Mouse (Mus musculus) MEL (cell line): ENCODE data around the gene Mcrip1. TPM values are rescaled to one million over a fixed set of nuclear protein-coding genes. Genes with fewer than 3 reads are reported as not detected.

Experiments used
- DNase-seq: peaks from one replicate; pipeline ENCODE4 v3.0.0; 2011; ENCODE audit warnings: low read depth, low spot score
- H3K27ac ChIP-seq: 2 replicates; pipeline ENCODE4 v1.5.1; 2012; ENCODE audit warnings: low read depth, mild to moderate bottlenecking, control low read depth, low read length, moderate library complexity; ENCODE audit not compliant: control insufficient read depth
- H3K27me3 ChIP-seq, 2 experiments: fragments of 150-350 bp in 1 of 2; sonication (generic) in 1 of 2; 2 replicates each; pipeline ENCODE4 v1.6.1; 2012; ENCODE audit warnings: low read length in 2 of 2, mild to moderate bottlenecking in 2 of 2, improper control_type of control experiment in 1 of 2, moderate library complexity in 1 of 2; ENCODE audit not compliant: insufficient read depth in 2 of 2, control insufficient read depth in 1 of 2
- H3K36me3 ChIP-seq, 2 experiments: 2 replicates each; pipeline ENCODE4 v1.6.1; 2012 to 2014; ENCODE audit warnings: low read length in 2 of 2, improper control_type of control experiment in 1 of 2, inconsistent platforms in 1 of 2, mild to moderate bottlenecking in 1 of 2; ENCODE audit not compliant: insufficient read depth in 2 of 2, control insufficient read depth in 1 of 2
- H3K4me1 ChIP-seq, 2 experiments: fragments of 150-350 bp in 1 of 2; sonication (generic) in 1 of 2; 2 replicates each; pipeline ENCODE4 v1.6.1; 2012; ENCODE audit warnings: low read length in 2 of 2, improper control_type of control experiment in 1 of 2, mild to moderate bottlenecking in 1 of 2; ENCODE audit not compliant: insufficient read depth in 2 of 2, control insufficient read depth in 1 of 2
- H3K4me3 ChIP-seq, 2 experiments: fragments of 150-350 bp in 1 of 2; sonication (generic) in 1 of 2; 2 replicates each; pipeline ENCODE4 v1.5.1; 2012; ENCODE audit warnings: low read depth in 2 of 2, low read length in 2 of 2, mild to moderate bottlenecking in 2 of 2, moderate library complexity in 2 of 2, control low read depth in 1 of 2, improper control_type of control experiment in 1 of 2; ENCODE audit not compliant: control insufficient read depth in 1 of 2, insufficient read depth in 1 of 2
- H3K79me2 ChIP-seq: 2 replicates; pipeline ENCODE4 v1.6.1; 2012; ENCODE audit warnings: mild to moderate bottlenecking, low read length, moderate library complexity; ENCODE audit not compliant: control insufficient read depth, poor library complexity, insufficient read depth
- H3K9ac ChIP-seq: 2 replicates; pipeline ENCODE4 v1.6.1; 2012; ENCODE audit warnings: low read depth, mild to moderate bottlenecking, control low read depth, low read length, moderate library complexity; ENCODE audit not compliant: control insufficient read depth, poor library complexity, severe bottlenecking
- H3K9me3 ChIP-seq: fragments of 150-350 bp; sonication (generic); replicated peaks from 2 replicates; pipeline ENCODE4 v1.6.1; 2012; ENCODE audit warnings: mild to moderate bottlenecking, low read length, improper control_type of control experiment, moderate library complexity; ENCODE audit not compliant: insufficient read depth
- BHLHE40 ChIP-seq: IDR thresholded peaks from 2 replicates; pipeline ENCODE4 v1.6.1; 2012; ENCODE audit warnings: low read depth, mild to moderate bottlenecking, inconsistent platforms, low read length, improper control_type of control experiment, borderline replicate concordance
- CTCF ChIP-seq, 3 experiments: IDR thresholded peaks in 2 of 3; conservative IDR thresholded peaks in 1 of 3; 2 replicates each; pipeline ENCODE4 v1.5.1; 2011 to 2012; ENCODE audit warnings: low read length in 3 of 3, low read depth in 2 of 3, mild to moderate bottlenecking in 2 of 3, improper control_type of control experiment in 1 of 3, inconsistent platforms in 1 of 3, mixed read lengths in 1 of 3, moderate library complexity in 1 of 3; ENCODE audit not compliant: control insufficient read depth in 1 of 3, insufficient read depth in 1 of 3, poor library complexity in 1 of 3, severe bottlenecking in 1 of 3
- ETS1 ChIP-seq: IDR thresholded peaks from 2 replicates; pipeline ENCODE4 v1.6.1; 2012; ENCODE audit warnings: low read depth, mild to moderate bottlenecking, inconsistent platforms, low read length, improper control_type of control experiment, moderate library complexity
- GATA1 ChIP-seq: IDR thresholded peaks from 2 replicates; pipeline ENCODE4 v1.6.1; 2011; ENCODE audit warnings: low read depth, low read length, improper control_type of control experiment
- HCFC1 ChIP-seq: IDR thresholded peaks from 2 replicates; pipeline ENCODE4 v1.6.1; 2012; ENCODE audit warnings: low read depth, mild to moderate bottlenecking, inconsistent platforms, low read length, improper control_type of control experiment, moderate library complexity
- JUND ChIP-seq: IDR thresholded peaks from 2 replicates; pipeline ENCODE4 v1.6.1; 2011; ENCODE audit warnings: low read depth, mild to moderate bottlenecking, improper control_type of control experiment, low read length
- MAFK ChIP-seq: IDR thresholded peaks from 2 replicates; pipeline ENCODE4 v1.6.1; 2011; ENCODE audit warnings: low read depth, mild to moderate bottlenecking, low read length, improper control_type of control experiment, borderline replicate concordance
- MEF2A ChIP-seq: IDR thresholded peaks from 2 replicates; pipeline ENCODE4 v1.6.1; 2014; ENCODE audit warnings: low read depth, mild to moderate bottlenecking, inconsistent platforms, low read length, improper control_type of control experiment; ENCODE audit not compliant: poor library complexity, insufficient replicate concordance, severe bottlenecking; ENCODE audit errors: extremely low read depth
- MYC ChIP-seq: IDR thresholded peaks from 2 replicates; pipeline ENCODE4 v1.6.1; 2011; ENCODE audit warnings: low read depth, mild to moderate bottlenecking, low read length, improper control_type of control experiment, moderate library complexity
- NELFE ChIP-seq: IDR thresholded peaks from 2 replicates; pipeline ENCODE4 v1.6.1; 2011; ENCODE audit warnings: low read depth, low read length, improper control_type of control experiment
- NRF1 ChIP-seq: IDR thresholded peaks from 2 replicates; pipeline ENCODE4 v1.6.1; 2014; ENCODE audit warnings: low read depth, mild to moderate bottlenecking, inconsistent platforms, low read length, improper control_type of control experiment, moderate library complexity; ENCODE audit not compliant: poor library complexity, insufficient read depth, severe bottlenecking
- POLR2AphosphoS2 ChIP-seq: IDR thresholded peaks from 2 replicates; pipeline ENCODE4 v1.6.1; 2011; ENCODE audit warnings: low read length, improper control_type of control experiment
- RAD21 ChIP-seq: IDR thresholded peaks from 2 replicates; pipeline ENCODE4 v1.6.1; 2011; ENCODE audit warnings: mild to moderate bottlenecking, low read depth, low read length, improper control_type of control experiment
- SIN3A ChIP-seq: IDR thresholded peaks from 2 replicates; pipeline ENCODE4 v1.6.1; 2012; ENCODE audit warnings: low read length, improper control_type of control experiment, inconsistent platforms
- TBP ChIP-seq: IDR thresholded peaks from 2 replicates; pipeline ENCODE4 v1.8.0; 2011; ENCODE audit warnings: low read depth, low read length, improper control_type of control experiment
- UBTF ChIP-seq: IDR thresholded peaks from 2 replicates; pipeline ENCODE4 v1.6.1; 2012; ENCODE audit warnings: low read depth, mild to moderate bottlenecking, inconsistent platforms, low read length, improper control_type of control experiment, moderate library complexity, borderline replicate concordance; ENCODE audit not compliant: insufficient read depth
- USF2 ChIP-seq, 2 experiments: IDR thresholded peaks; 2 replicates each; pipeline ENCODE4 v1.6.1; 2011 to 2012; ENCODE audit warnings: improper control_type of control experiment in 2 of 2, low read length in 2 of 2, borderline replicate concordance in 1 of 2, inconsistent platforms in 1 of 2, low read depth in 1 of 2, mild to moderate bottlenecking in 1 of 2; ENCODE audit not compliant: insufficient read depth in 1 of 2
- ZC3H11A ChIP-seq: IDR thresholded peaks from 2 replicates; pipeline ENCODE4 v1.6.1; 2012; ENCODE audit warnings: low read depth, mild to moderate bottlenecking, inconsistent platforms, low read length, improper control_type of control experiment
- ZMIZ1 ChIP-seq: IDR thresholded peaks from 2 replicates; pipeline ENCODE4 v1.6.1; 2012; ENCODE audit warnings: low read depth, mild to moderate bottlenecking, inconsistent platforms, low read length, improper control_type of control experiment, moderate library complexity
- ZNF384 ChIP-seq: IDR thresholded peaks from 2 replicates; pipeline ENCODE4 v1.6.1; 2012; ENCODE audit warnings: low read depth, mild to moderate bottlenecking, inconsistent platforms, low read length, improper control_type of control experiment
- polyA plus RNA-seq, 2 experiments: library from polyadenylated mRNA; stranded (reverse) in 1 of 2; unstranded in 1 of 2; fragments of >175 nt in 1 of 2; fragments of >200 nt in 1 of 2; gene quantifications; 2 replicates each; pipeline versions ENCODE4 v1.2.1 to v1.2.4; 2012; ENCODE audit warnings: low replicate concordance in 2 of 2, low read depth in 1 of 2; ENCODE audit not compliant: insufficient read length in 2 of 2, insufficient read depth in 1 of 2, missing spikeins in 1 of 2
- total RNA-seq: library from RNA; depleted of rRNA; stranded (reverse); fragments of 300-350 nt; gene quantifications from 2 replicates; pipeline ENCODE4 v1.2.3, GENCODE M21; 2012

Mcrip1 gene
- total and polyA plus RNA-seq, 3 experiments: 36.6 to 83.5 TPM; not detected in 1

GRCm38 (mm10) chr11:120571122-120571521 lies 21.6 kb upstream of the Mcrip1 start (continued):
- TF ChIP-seq ZMIZ1 (no peak), ZC3H11A (no peak), HCFC1 (0 out of 2 replicates have a peak, but pooled peaks have one; percentile 45), NELFE (no peak), MAFK (no peak), SIN3A (no peak)

- H3K27me3 ChIP-seq: no peaks in the 10 kb centered on the region
Measured at GRCm38 (mm10) chr11:120568324-120568723, 18.8 kb upstream of the Mcrip1 start.

GRCm38 (mm10) chr11:120565114-120565513 lies 15.6 kb upstream of the Mcrip1 start:
- Histone ChIP-seq H3K27me3 (no peaks in the 10 kb centered on the region), H3K9me3 (no peaks in the 10 kb centered on the region), H3K4me1 (no peaks in the 10 kb centered on the region), H3K9ac (no peak overlapping the region), H3K79me2 (peaks cover 10% of the 10 kb centered on the region; the same call in 1 of the 2 replicates), H3K27ac (no peak overlapping the region), H3K4me3 (no peak overlapping the region), H3K36me3 (peaks cover 3 to 50% of the 10 kb centered on the region in 2 experiments; a peak in 3 of 4 replicates)
- TF ChIP-seq RAD21: no peak
- no peak for TF ChIP-seq ZMIZ1
- TF ChIP-seq POLR2AphosphoS2: no peak
- TF ChIP-seq CTCF (IDR thresholded peaks at IDR 0.05 in 2 of 3, conservative IDR thresholded peaks at IDR 0.05 in 1 of 3; ENCODE audit: control insufficient read depth in 1 of 3, insufficient read depth in 1 of 3, low read depth in 2 of 3, low read length in 3 of 3, poor library complexity in 1 of 3, severe bottlenecking in 1 of 3): peak in 2 of 3 experiments; percentile 13; a peak in 2 of 6 replicates
- no peak for TF ChIP-seq MYC
- no peak for TF ChIP-seq NRF1
- TF ChIP-seq ETS1: no peak
- TF ChIP-seq GATA1: no peak
- TF ChIP-seq JUND: no peak
- peak; percentile 91 for TF ChIP-seq MAFK
- no peak for TF ChIP-seq TBP
- no peak for TF ChIP-seq MEF2A
- TF ChIP-seq NELFE: no peak
- TF ChIP-seq ZNF384: no peak
- no peak for TF ChIP-seq UBTF
- no peak for TF ChIP-seq USF2 (IDR thresholded peaks at IDR 0.05; ENCODE audit: borderline replicate concordance in 1 of 2, insufficient read depth in 1 of 2, low read depth in 1 of 2, low read length in 2 of 2)
- DNase-seq: no peak

More at GRCm38 (mm10) chr11:120568324-120568723, 18.8 kb upstream of the Mcrip1 start:
- no peaks in the 10 kb centered on the region for H3K9me3 ChIP-seq
- H3K36me3 ChIP-seq: peaks cover 19 to 41% of the 10 kb centered on the region in 2 experiments
- no peak overlapping the region for H3K9ac ChIP-seq
- peak; percentile 70 for TF ChIP-seq MAFK
- no peak for TF ChIP-seq BHLHE40
- H3K4me1 ChIP-seq: peaks cover 0 to 14% of the 10 kb centered on the region in 2 experiments; a peak in 1 of 4 replicates
- DNase-seq: no peak
- peaks cover 32% of the 10 kb centered on the region for H3K79me2 ChIP-seq
- no peak overlapping the region for H3K4me3 ChIP-seq
- no peak overlapping the region for H3K27ac ChIP-seq
